Mouse (Mus musculus): Measurements from ENCODE around the gene Astn1. TPM values are rescaled to one million over a fixed set of nuclear protein-coding genes. Genes with fewer than 3 reads are reported as not detected.

Astn1 gene
- polyA plus RNA-seq, 2 experiments: 0.03 TPM

- Histone ChIP-seq H3K36me3 (replicated peaks; ENCODE audit: control insufficient read depth, insufficient read depth, low read depth) (no peaks in the 10 kb centered on the region), H3K9ac (replicated peaks) (no peak overlapping the region), H3K4me1 (replicated peaks; ENCODE audit: control insufficient read depth in 2 of 2, insufficient read depth in 2 of 2, low read length in 1 of 2) (no peaks in the 10 kb centered on the region), H3K4me3 (ENCODE audit: insufficient read depth in 1 of 2, low read depth in 2 of 2, low read length in 2 of 2) (no peak overlapping the region), H3K27ac (no peak overlapping the region), H3K4me2 (ENCODE audit: low read depth) (no peak overlapping the region), H3K9me3 (ENCODE audit: control insufficient read depth, low read length) (no peaks in the 10 kb centered on the region), H3K27me3 (ENCODE audit: control insufficient read depth, insufficient read depth, low read length) (no peaks in the 10 kb centered on the region; the same call in 1 of the 2 replicates)
- WGBS (ENCODE audit: insufficient replicate concordance): 30% methylated on average over 1 of the region's 1 CpGs
- ATAC-seq (ENCODE audit: insufficient read depth) (no peak), DNase-seq (ENCODE audit: low read depth in 3 of 3, low spot score in 3 of 3) (no peak)
- TF ChIP-seq CTCF (IDR thresholded peaks at IDR 0.05; ENCODE audit: low read depth): no peak
- no peak for TF ChIP-seq EP300 (IDR thresholded peaks at IDR 0.05; ENCODE audit: low read depth)
These were observed 2.4 kb downstream of the Astn1 start for GRCm38 (mm10) chr1:158364461-158364860.

GRCm38 (mm10) chr1:158382277-158382676 lies 20.2 kb downstream of the Astn1 start:
- no peaks in the 10 kb centered on the region for H3K9me3 ChIP-seq (ENCODE audit: control insufficient read depth, low read length)
- 53% methylated on average over 6 of the region's 6 CpGs for WGBS (ENCODE audit: insufficient replicate concordance)
- no peak for ATAC-seq (ENCODE audit: insufficient read depth)

GRCm38 (mm10) chr1:158383210-158383609 lies 21.1 kb downstream of the Astn1 start:
- ATAC-seq (ENCODE audit: insufficient read depth) (no peak), DNase-seq (ENCODE audit: low read depth in 3 of 3, low spot score in 3 of 3) (no peak)
- no peaks in the 10 kb centered on the region for H3K27me3 ChIP-seq (ENCODE audit: control insufficient read depth, insufficient read depth, low read length)
- no peak overlapping the region for H3K27ac ChIP-seq
- H3K4me1 ChIP-seq (replicated peaks; ENCODE audit: control insufficient read depth in 2 of 2, insufficient read depth in 2 of 2, low read length in 1 of 2): no peaks in the 10 kb centered on the region
- WGBS (ENCODE audit: insufficient replicate concordance): 54% methylated on average over 3 of the region's 3 CpGs
- no peaks in the 10 kb centered on the region for H3K9me3 ChIP-seq (ENCODE audit: control insufficient read depth, low read length)
- no peak overlapping the region for H3K4me2 ChIP-seq (ENCODE audit: low read depth)
- no peak overlapping the region for H3K4me3 ChIP-seq (ENCODE audit: insufficient read depth in 1 of 2, low read depth in 2 of 2, low read length in 2 of 2)
- no peak for TF ChIP-seq CTCF (IDR thresholded peaks at IDR 0.05; ENCODE audit: low read depth)
- TF ChIP-seq EP300 (IDR thresholded peaks at IDR 0.05; ENCODE audit: low read depth): no peak
- H3K9ac ChIP-seq (replicated peaks): no peak overlapping the region
- no peaks in the 10 kb centered on the region for H3K36me3 ChIP-seq (replicated peaks; ENCODE audit: control insufficient read depth, insufficient read depth, low read depth)

More at GRCm38 (mm10) chr1:158382277-158382676, 20.2 kb downstream of the Astn1 start:
- no peaks in the 10 kb centered on the region for H3K36me3 ChIP-seq (replicated peaks; ENCODE audit: control insufficient read depth, insufficient read depth, low read depth)
- no peak overlapping the region for H3K4me3 ChIP-seq (ENCODE audit: insufficient read depth in 1 of 2, low read depth in 2 of 2, low read length in 2 of 2)
- no peak for TF ChIP-seq EP300 (IDR thresholded peaks at IDR 0.05; ENCODE audit: low read depth)
- TF ChIP-seq CTCF (IDR thresholded peaks at IDR 0.05; ENCODE audit: low read depth): no peak
- no peak overlapping the region for H3K4me2 ChIP-seq (ENCODE audit: low read depth)
- no peaks in the 10 kb centered on the region for H3K27me3 ChIP-seq (ENCODE audit: control insufficient read depth, insufficient read depth, low read length)
- no peak overlapping the region for H3K9ac ChIP-seq (replicated peaks)
- no peak overlapping the region for H3K27ac ChIP-seq
- DNase-seq (ENCODE audit: low read depth in 3 of 3, low spot score in 3 of 3): no peak
- no peaks in the 10 kb centered on the region for H3K4me1 ChIP-seq (replicated peaks; ENCODE audit: control insufficient read depth in 2 of 2, insufficient read depth in 2 of 2, low read length in 1 of 2)

GRCm38 (mm10) chr1:158385311-158385710 lies 23.2 kb downstream of the Astn1 start:
- no peaks in the 10 kb centered on the region for H3K27me3 ChIP-seq (ENCODE audit: control insufficient read depth, insufficient read depth, low read length)
- ATAC-seq (ENCODE audit: insufficient read depth) (no peak), DNase-seq (ENCODE audit: low read depth in 3 of 3, low spot score in 3 of 3) (no peak)
- no peaks in the 10 kb centered on the region for H3K9me3 ChIP-seq (ENCODE audit: control insufficient read depth, low read length)
- H3K36me3 ChIP-seq (replicated peaks; ENCODE audit: control insufficient read depth, insufficient read depth, low read depth): no peaks in the 10 kb centered on the region
- H3K4me3 ChIP-seq (ENCODE audit: insufficient read depth in 1 of 2, low read depth in 2 of 2, low read length in 2 of 2): no peak overlapping the region
- H3K4me1 ChIP-seq (replicated peaks; ENCODE audit: control insufficient read depth in 2 of 2, insufficient read depth in 2 of 2, low read length in 1 of 2): no peaks in the 10 kb centered on the region
- H3K9ac ChIP-seq (replicated peaks): no peak overlapping the region
- H3K27ac ChIP-seq: no peak overlapping the region
- TF ChIP-seq CTCF (IDR thresholded peaks at IDR 0.05; ENCODE audit: low read depth) (no peak), EP300 (IDR thresholded peaks at IDR 0.05; ENCODE audit: low read depth) (no peak)
- H3K4me2 ChIP-seq (ENCODE audit: low read depth): no peak overlapping the region
- 71% methylated on average over 2 of the region's 2 CpGs for WGBS (ENCODE audit: insufficient replicate concordance)

GRCm38 (mm10) chr1:158386781-158387180 lies 24.7 kb downstream of the Astn1 start:
- H3K4me2 ChIP-seq (ENCODE audit: low read depth): no peak overlapping the region
- 23% methylated on average over 3 of the region's 3 CpGs for WGBS (ENCODE audit: insufficient replicate concordance)

More at GRCm38 (mm10) chr1:158386781-158387180, 24.7 kb downstream of the Astn1 start:
- H3K27me3 ChIP-seq (ENCODE audit: control insufficient read depth, insufficient read depth, low read length): no peaks in the 10 kb centered on the region
- H3K4me1 ChIP-seq (replicated peaks; ENCODE audit: control insufficient read depth in 2 of 2, insufficient read depth in 2 of 2, low read length in 1 of 2): no peaks in the 10 kb centered on the region
- H3K36me3 ChIP-seq (replicated peaks; ENCODE audit: control insufficient read depth, insufficient read depth, low read depth): no peaks in the 10 kb centered on the region
- H3K27ac ChIP-seq: no peak overlapping the region
- DNase-seq (ENCODE audit: low read depth in 3 of 3, low spot score in 3 of 3) (no peak), ATAC-seq (ENCODE audit: insufficient read depth) (no peak)
- H3K4me3 ChIP-seq (ENCODE audit: insufficient read depth in 1 of 2, low read depth in 2 of 2, low read length in 2 of 2): no peak overlapping the region
- H3K9ac ChIP-seq (replicated peaks): no peak overlapping the region
- TF ChIP-seq CTCF (IDR thresholded peaks at IDR 0.05; ENCODE audit: low read depth) (no peak), EP300 (IDR thresholded peaks at IDR 0.05; ENCODE audit: low read depth) (no peak)
- H3K9me3 ChIP-seq (ENCODE audit: control insufficient read depth, low read length): no peaks in the 10 kb centered on the region
